Mouse (Mus musculus): ENCODE data around the gene Coil.

DNA sequence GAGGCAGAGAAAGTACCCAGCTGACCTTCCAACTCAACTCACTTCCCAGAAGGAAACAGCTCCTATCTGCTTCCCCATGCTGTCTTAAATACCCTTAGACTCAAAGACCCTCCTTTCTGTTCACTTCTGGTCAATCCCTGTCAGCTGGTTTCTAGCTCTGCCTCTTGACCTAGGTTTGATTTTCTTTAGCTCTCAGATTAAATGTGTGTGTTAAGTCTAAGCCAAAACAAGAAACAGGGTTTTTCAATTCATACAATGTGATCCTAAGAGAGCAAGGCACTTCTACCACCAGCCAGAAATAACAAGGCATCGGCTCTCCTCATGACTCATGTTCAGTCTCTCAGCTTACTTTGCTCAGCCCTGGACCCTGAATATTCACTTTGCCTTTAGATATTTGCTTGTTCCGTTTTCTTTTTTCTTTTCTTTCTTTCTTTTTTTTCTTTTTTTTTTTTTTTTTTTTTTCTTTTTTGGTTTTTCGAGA lies 3.1 kb upstream of the Coil start, which contains the start of gene Elobl:
- TF ChIP-seq GATA1 (IDR thresholded peaks at IDR 0.05; ENCODE audit: low read length): no peak
- TF ChIP-seq TAL1 (IDR thresholded peaks at IDR 0.05; ENCODE audit: low read length): no peak

Data from erythroblast, embryonic 14.5 days (primary cell).